Mouse (Mus musculus) embryonic facial prominence, embryonic 10.5 days (tissue): ENCODE data around the gene Traf1. TPM values are rescaled to one million over a fixed set of nuclear protein-coding genes. Genes with fewer than 3 reads are reported as not detected.

Experiments used
- DNase-seq: peaks from one replicate; pipeline ENCODE4 v3.0.0-alpha.2; 2017; ENCODE audit warnings: low spot score
- H3K27ac ChIP-seq: fragments of 300-500 bp; sonication (generic); replicated peaks from 2 replicates; pipeline ENCODE4 v1.5.1; 2016; ENCODE audit warnings: mild to moderate bottlenecking
- H3K27me3 ChIP-seq: fragments of 300-500 bp; sonication (generic); replicated peaks from 2 replicates; pipeline ENCODE4 v1.6.1; 2016; ENCODE audit warnings: low read depth, mild to moderate bottlenecking; ENCODE audit not compliant: poor library complexity, severe bottlenecking
- H3K36me3 ChIP-seq: fragments of 300-500 bp; sonication (generic); replicated peaks from 2 replicates; pipeline ENCODE4 v1.6.1; 2016; ENCODE audit warnings: mild to moderate bottlenecking, moderate library complexity
- H3K4me1 ChIP-seq: fragments of 300-500 bp; sonication (generic); 2 replicates; pipeline ENCODE4 v1.6.1; 2016
- H3K4me3 ChIP-seq: fragments of 300-500 bp; sonication (generic); 2 replicates; pipeline ENCODE4 v1.5.1; 2016; ENCODE audit warnings: mild to moderate bottlenecking, moderate library complexity
- H3K9me3 ChIP-seq: fragments of 300-500 bp; sonication (generic); 2 replicates; pipeline ENCODE4 v1.6.1; 2016; ENCODE audit warnings: mild to moderate bottlenecking
- WGBS: fragments of 180-500 bp; shearing (Covaris S2); methylation state at CpG from one replicate; pipeline ENCODE4 v1.1.7; 2016; 5-methylcytosine and 5-hydroxymethylcytosine counted together
- polyA plus RNA-seq: library from polyadenylated mRNA; unstranded; fragments of >200 nt; fragmentation: Nextera tagmentation; extraction: Ambion mirVana; gene quantifications from 2 replicates; pipeline ENCODE4 v1.2.1, GENCODE M21; 2016

The Traf1 gene
- polyA plus RNA-seq, 1 experiment from 2014 or later, result 0.34 TPM

GRCm38 (mm10) chr2:34903652-34904405 is 57.7 kb downstream of the Traf1 start:
- Histone ChIP-seq H3K36me3 (no peaks in the 10 kb centered on the region; the same call in 1 of the 2 replicates), H3K4me3 (no peak overlapping the region), H3K9me3 (no peaks in the 10 kb centered on the region), H3K4me1 (peaks cover 34% of the 10 kb centered on the region), H3K27me3 (peaks cover 29% of the 10 kb centered on the region), H3K27ac (no peak overlapping the region)
- no peak for DNase-seq
- WGBS, result 75% methylated on average over 4 of the region's 4 CpGs

- 91% methylated on average over 7 of the region's 7 CpGs for WGBS
- H3K27me3 ChIP-seq, result peaks cover 33% of the 10 kb centered on the region
- H3K36me3 ChIP-seq, result no peaks in the 10 kb centered on the region; the same call in 1 of the 2 replicates
- DNase-seq, result no peak
- H3K4me3 ChIP-seq, result no peak overlapping the region
- no peak overlapping the region for H3K27ac ChIP-seq
- H3K4me1 ChIP-seq, result peaks cover 34% of the 10 kb centered on the region
- no peaks in the 10 kb centered on the region for H3K9me3 ChIP-seq
These were observed 58.4 kb downstream of the Traf1 start for GRCm38 (mm10) chr2:34903191-34903590.

GRCm38 (mm10) chr2:34902731-34903130 is 58.8 kb downstream of the Traf1 start:
- no peaks in the 10 kb centered on the region; the same call in 1 of the 2 replicates for H3K36me3 ChIP-seq
- H3K4me3 ChIP-seq, result no peak overlapping the region
- peaks cover 34% of the 10 kb centered on the region for H3K4me1 ChIP-seq
- no peaks in the 10 kb centered on the region for H3K9me3 ChIP-seq
- peaks cover 29% of the 10 kb centered on the region for H3K27me3 ChIP-seq
- WGBS, result 87% methylated on average over 6 of the region's 6 CpGs
- DNase-seq, result no peak
- H3K27ac ChIP-seq, result no peak overlapping the region

GRCm38 (mm10) chr2:34901726-34902125 is 59.8 kb downstream of the Traf1 start:
- Histone ChIP-seq H3K4me1 (peaks cover 30% of the 10 kb centered on the region), H3K27ac (no peak overlapping the region), H3K4me3 (no peak overlapping the region), H3K27me3 (peaks cover 24% of the 10 kb centered on the region), H3K9me3 (no peaks in the 10 kb centered on the region), H3K36me3 (no peaks in the 10 kb centered on the region; the same call in 1 of the 2 replicates)
- DNase-seq, result no peak
- 74% methylated on average over 4 of the region's 4 CpGs for WGBS

GRCm38 (mm10) chr2:34900412-34900811 is 61.2 kb downstream of the Traf1 start:
- Histone ChIP-seq H3K27ac (no peak overlapping the region), H3K36me3 (no peaks in the 10 kb centered on the region; the same call in 1 of the 2 replicates), H3K9me3 (no peaks in the 10 kb centered on the region), H3K4me1 (peaks cover 27% of the 10 kb centered on the region), H3K27me3 (peaks cover 27% of the 10 kb centered on the region), H3K4me3 (no peak overlapping the region)
- DNase-seq, result no peak
- 74% methylated on average over 1 of the region's 1 CpGs for WGBS

GRCm38 (mm10) chr2:34899682-34900081 is 61.9 kb downstream of the Traf1 start:
- 76% methylated on average over 11 of the region's 11 CpGs for WGBS
- Histone ChIP-seq H3K4me1 (peaks cover 20% of the 10 kb centered on the region), H3K9me3 (no peaks in the 10 kb centered on the region), H3K27me3 (peaks cover 27% of the 10 kb centered on the region), H3K36me3 (no peaks in the 10 kb centered on the region; the same call in 1 of the 2 replicates), H3K4me3 (no peak overlapping the region), H3K27ac (no peak overlapping the region)
- no peak for DNase-seq

GRCm38 (mm10) chr2:34897820-34898219 is 63.8 kb downstream of the Traf1 start:
- Histone ChIP-seq H3K4me3 (no peak overlapping the region), H3K36me3 (no peaks in the 10 kb centered on the region; the same call in 1 of the 2 replicates), H3K4me1 (peaks cover 10% of the 10 kb centered on the region), H3K9me3 (no peaks in the 10 kb centered on the region), H3K27me3 (peaks cover 27% of the 10 kb centered on the region), H3K27ac (no peak overlapping the region)
- DNase-seq, result peak; percentile 43
- 22% methylated on average over 10 of the region's 10 CpGs for WGBS

GRCm38 (mm10) chr2:34896821-34897460 is 64.6 kb downstream of the Traf1 start:
- 87% methylated on average over 17 of the region's 17 CpGs for WGBS
- peaks cover 27% of the 10 kb centered on the region for H3K27me3 ChIP-seq
- DNase-seq, result no peak

GRCm38 (mm10) chr2:34895503-34896113 is 66.0 kb downstream of the Traf1 start:
- 79% methylated on average over 19 of the region's 19 CpGs for WGBS
- DNase-seq, result no peak
- peaks cover 27% of the 10 kb centered on the region for H3K27me3 ChIP-seq
- no peak overlapping the region for H3K4me3 ChIP-seq
- H3K27ac ChIP-seq, result no peak overlapping the region; the same call in 1 of the 2 replicates
- peaks cover 3% of the 10 kb centered on the region; the same call in 1 of the 2 replicates for H3K4me1 ChIP-seq
- H3K36me3 ChIP-seq, result no peaks in the 10 kb centered on the region
- no peaks in the 10 kb centered on the region for H3K9me3 ChIP-seq

More at GRCm38 (mm10) chr2:34896821-34897460, 64.6 kb downstream of the Traf1 start:
- Histone ChIP-seq H3K9me3 (no peaks in the 10 kb centered on the region), H3K4me1 (peaks cover 10% of the 10 kb centered on the region), H3K36me3 (no peaks in the 10 kb centered on the region; the same call in 1 of the 2 replicates), H3K4me3 (no peak overlapping the region), H3K27ac (no peak overlapping the region)

- Histone ChIP-seq H3K4me1 (no peaks in the 10 kb centered on the region), H3K9me3 (no peaks in the 10 kb centered on the region), H3K36me3 (no peaks in the 10 kb centered on the region), H3K4me3 (no peak overlapping the region), H3K27ac (no peak overlapping the region), H3K27me3 (peaks cover 17% of the 10 kb centered on the region)
- DNase-seq, result no peak
- WGBS, result 73% methylated on average over 5 of the region's 5 CpGs
These were observed 67.6 kb downstream of the Traf1 start for GRCm38 (mm10) chr2:34893950-34894349.
